Mouse (Mus musculus) E14TG2a.4 (cell line): ENCODE data around the gene Rtl6.

Source experiments
- CTCF ChIP-seq: conservative IDR thresholded peaks from 2 replicates; pipeline ENCODE4 v1.5.1; 2014; ENCODE audit warnings: low read length
- NANOG ChIP-seq: IDR thresholded peaks from 2 replicates; pipeline ENCODE4 v1.6.1; 2014; ENCODE audit warnings: borderline replicate concordance, low read length, mixed read lengths
- POU5F1 ChIP-seq: IDR thresholded peaks from 2 replicates; pipeline ENCODE4 v1.6.1; 2014; ENCODE audit warnings: low read length, borderline replicate concordance

GRCm38 (mm10) chr15:84525222-84525883, 32.3 kb downstream of the Rtl6 start:
- TF ChIP-seq CTCF (no peak), NANOG (no peak), POU5F1 (no peak)
